Mouse (Mus musculus) cerebellum, adult 2 months (tissue): ENCODE results near the gene Gm8369.

Experiments used
- CTCF ChIP-seq: fragments of 200-500 bp; IDR thresholded peaks from 2 replicates; pipeline ENCODE4 v1.5.1; 2011; ENCODE audit warnings: low read depth, mild to moderate bottlenecking, control low read depth, low read length, moderate library complexity, borderline replicate concordance; ENCODE audit not compliant: insufficient read depth
- POLR2A ChIP-seq: fragments of 200-500 bp; IDR thresholded peaks from 2 replicates; pipeline ENCODE4 v1.6.1; 2011; ENCODE audit warnings: low read length, control low read depth, borderline replicate concordance; ENCODE audit not compliant: insufficient read depth

GRCm38 (mm10) chr19:11482684-11483083, 3.1 kb upstream of the Gm8369 start:
- TF ChIP-seq POLR2A (no peak), CTCF (no peak)
